Mouse (Mus musculus) thymus, adult 2 months (tissue): ENCODE results near the gene Ndufa13.

Source experiments
- CTCF ChIP-seq: fragments of 200-500 bp; IDR thresholded peaks from 2 replicates; pipeline ENCODE4 v1.5.1; 2012; ENCODE audit warnings: mild to moderate bottlenecking, control low read depth, low read length, moderate library complexity, borderline replicate concordance; ENCODE audit not compliant: control insufficient read depth, poor library complexity, insufficient read depth; ENCODE audit errors: extremely low read depth
- POLR2A ChIP-seq: fragments of 200-500 bp; IDR thresholded peaks from 2 replicates; pipeline ENCODE4 v1.6.1; 2012; ENCODE audit warnings: mild to moderate bottlenecking, low read length, control low read depth, moderate library complexity; ENCODE audit not compliant: control insufficient read depth, poor library complexity, insufficient read depth; ENCODE audit errors: extremely low read depth

GRCm38 (mm10) chr8:69894836-69895332, 7.5 kb downstream of the Ndufa13 start:
- no peak for TF ChIP-seq CTCF
- TF ChIP-seq POLR2A: no peak
